Mouse (Mus musculus): Measurements from ENCODE around the gene Rapgef4.

Gene Rapgef4

GRCm38 (mm10) chr2:72117138-72118011 lies 136.3 kb downstream of the Rapgef4 start:
- WGBS: 52% methylated on average over 15 of the region's 15 CpGs

- WGBS: 74% methylated on average over 6 of the region's 6 CpGs
Observed at GRCm38 (mm10) chr2:72120211-72120610, 139.2 kb downstream of the Rapgef4 start.

DNA sequence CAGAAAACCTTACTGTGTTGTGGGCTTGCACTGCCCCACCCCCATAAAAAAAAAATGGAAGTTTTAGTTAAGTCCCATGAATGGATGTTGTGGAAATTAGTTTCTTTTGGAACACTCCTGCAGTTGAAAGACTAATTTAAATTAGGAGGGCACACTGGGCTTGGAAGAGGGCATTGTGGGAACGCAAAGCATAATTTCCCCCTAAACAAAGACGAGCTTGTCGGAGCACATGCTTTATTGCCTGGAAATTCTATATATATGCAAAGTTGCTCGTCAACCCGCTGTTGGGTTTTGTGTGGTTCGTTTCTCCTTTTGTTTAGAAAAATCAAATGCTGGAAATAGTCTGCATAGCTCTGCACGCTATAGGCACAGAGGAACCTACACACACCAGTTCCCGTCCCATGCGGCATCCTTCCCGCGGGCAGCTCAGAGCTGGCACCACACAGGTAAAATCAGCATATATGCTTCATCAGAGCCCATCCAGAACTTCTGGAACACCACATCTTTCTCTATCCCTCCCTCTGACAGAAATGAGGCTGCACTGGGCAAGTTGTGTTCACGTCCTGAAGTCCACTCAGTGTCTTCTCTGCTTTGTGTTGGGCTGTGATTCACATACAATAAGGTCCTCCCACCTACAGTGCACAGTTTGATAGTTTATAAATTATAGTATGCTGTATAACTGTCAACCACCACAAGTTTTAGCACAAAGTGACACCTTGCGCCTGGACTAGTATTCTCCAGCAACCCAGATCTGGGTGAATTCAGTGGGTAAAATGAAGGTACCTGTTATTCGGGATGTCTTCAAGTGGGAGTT lies 141.6 kb downstream of the Rapgef4 start:
- 66% methylated on average over 14 of the region's 14 CpGs for WGBS

- WGBS: 91% methylated on average over 5 of the region's 5 CpGs
Observed at GRCm38 (mm10) chr2:72123851-72124250, 142.8 kb downstream of the Rapgef4 start.

GRCm38 (mm10) chr2:72125786-72126185 lies 144.7 kb downstream of the Rapgef4 start:
- 64% methylated on average over 3 of the region's 3 CpGs for WGBS

DNA sequence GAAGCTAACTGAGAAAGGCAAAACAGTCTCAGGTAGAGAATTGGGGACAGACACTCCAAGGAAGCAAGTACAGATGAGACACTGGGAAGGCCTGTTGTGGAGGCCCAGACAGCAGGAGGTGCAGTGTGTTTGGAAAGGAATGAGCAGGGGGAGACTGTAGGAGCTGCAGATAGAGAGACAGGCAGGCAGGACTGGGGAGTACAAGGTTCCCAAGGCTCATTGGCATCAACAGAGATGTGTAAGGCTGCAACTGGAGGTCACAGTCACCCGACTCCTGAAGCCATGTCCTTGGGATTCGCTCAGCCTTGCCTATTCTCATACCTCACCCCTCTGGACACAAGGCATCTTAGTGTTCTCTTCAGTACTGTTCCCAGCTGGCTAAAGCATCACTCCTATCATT lies 145.4 kb downstream of the Rapgef4 start:
- 97% methylated on average over 2 of the region's 2 CpGs for WGBS

GRCm38 (mm10) chr2:72129612-72130311 lies 148.7 kb downstream of the Rapgef4 start:
- 78% methylated on average over 8 of the region's 8 CpGs for WGBS

DNA sequence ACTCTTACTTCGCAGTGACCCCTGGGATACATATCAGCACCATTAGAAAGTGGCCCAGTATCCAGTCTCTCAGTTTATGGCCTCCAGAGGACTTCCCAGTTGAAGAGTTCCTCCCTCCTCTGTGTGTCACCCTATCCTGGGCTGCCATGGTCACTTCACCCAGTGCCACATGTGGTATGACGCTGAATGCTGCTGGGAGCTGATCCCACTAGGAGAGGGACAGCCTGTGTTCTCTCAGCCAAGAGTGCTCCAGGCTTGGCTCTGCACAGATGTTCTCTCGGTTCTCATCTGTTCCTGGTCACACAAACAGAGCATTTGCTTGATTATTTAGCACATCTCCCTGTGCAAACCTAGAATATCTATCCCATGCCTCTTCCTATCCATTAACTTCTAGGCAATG lies 151.2 kb downstream of the Rapgef4 start:
- 89% methylated on average over 3 of the region's 3 CpGs for WGBS

GRCm38 (mm10) chr2:72136045-72136444 lies 155.0 kb downstream of the Rapgef4 start:
- WGBS: 51% methylated on average over 3 of the region's 3 CpGs

- 52% methylated on average over 9 of the region's 9 CpGs for WGBS
Observed at GRCm38 (mm10) chr2:72136486-72137264, 155.6 kb downstream of the Rapgef4 start.

DNA sequence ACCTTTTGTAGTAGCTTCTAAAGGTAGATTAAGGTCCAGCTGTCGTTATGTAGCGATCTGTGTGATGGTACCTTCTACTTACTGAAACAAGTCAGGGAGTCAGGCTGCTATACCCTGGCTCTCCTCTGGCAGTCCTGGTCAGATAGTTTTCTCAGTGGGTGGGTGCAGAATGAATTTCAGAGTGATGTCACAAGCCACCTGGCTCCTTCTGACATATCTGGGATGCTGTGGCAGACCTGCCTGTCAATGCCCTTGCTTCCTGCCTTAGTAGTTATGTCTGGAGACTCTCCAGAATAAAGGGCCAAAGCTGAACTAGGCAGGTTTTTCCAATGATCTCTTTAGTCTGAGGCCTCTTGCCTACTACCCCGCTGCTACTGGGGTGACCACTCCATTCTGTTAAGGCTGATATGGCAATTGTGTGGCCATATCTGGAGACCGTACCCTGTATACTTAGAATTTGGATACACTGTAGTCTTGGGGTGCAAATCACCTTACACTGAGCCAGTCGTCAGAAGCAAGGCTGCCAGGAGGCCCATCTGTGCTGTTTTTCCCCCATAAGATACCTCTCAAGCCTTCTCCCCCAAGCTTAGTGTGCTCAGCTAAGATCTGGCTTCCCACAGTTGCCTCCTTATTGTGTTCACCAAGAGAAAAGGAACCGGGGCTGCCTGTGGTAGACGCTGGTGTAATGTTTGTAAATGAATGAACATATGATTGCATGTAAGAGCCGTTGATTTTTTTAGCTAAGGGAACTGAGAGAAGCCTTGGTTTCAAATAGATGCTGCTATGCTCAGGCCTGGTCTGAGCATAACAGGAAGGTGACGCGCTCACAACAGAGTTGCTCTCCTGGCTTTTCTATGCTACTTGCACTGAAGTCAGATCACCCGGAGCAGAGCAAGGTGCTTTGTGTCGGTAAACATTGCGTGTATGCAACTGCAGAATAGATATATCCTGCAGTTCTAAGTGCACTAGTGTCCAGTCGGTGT lies 159.1 kb downstream of the Rapgef4 start:
- 72% methylated on average over 14 of the region's 14 CpGs for WGBS

GRCm38 (mm10) chr2:72141091-72141490 lies 160.1 kb downstream of the Rapgef4 start:
- 86% methylated on average over 8 of the region's 8 CpGs for WGBS

DNA sequence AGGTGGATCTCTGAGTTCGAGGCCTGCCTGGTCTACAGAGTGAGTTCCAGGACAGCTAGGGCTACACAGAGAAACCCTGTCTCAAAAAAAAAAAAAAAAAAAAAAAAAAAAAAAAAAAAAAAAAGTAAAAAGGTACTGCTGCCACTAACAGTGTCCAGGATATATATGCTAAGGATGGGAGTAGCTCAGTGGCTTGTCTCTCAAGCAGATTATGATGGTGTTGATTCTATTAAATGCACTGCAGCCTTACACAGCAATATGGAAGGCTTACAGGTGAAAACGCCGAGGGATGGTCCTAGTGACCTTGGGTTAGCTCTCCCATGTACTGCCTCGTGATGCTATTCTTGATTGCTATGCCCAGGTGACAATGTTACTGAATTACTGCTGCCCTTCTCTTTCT lies 160.7 kb downstream of the Rapgef4 start:
- over 99% methylated on average over 4 of the region's 4 CpGs for WGBS

- 84% methylated on average over 9 of the region's 9 CpGs for WGBS
Observed at GRCm38 (mm10) chr2:72143413-72143812, 162.4 kb downstream of the Rapgef4 start.

DNA sequence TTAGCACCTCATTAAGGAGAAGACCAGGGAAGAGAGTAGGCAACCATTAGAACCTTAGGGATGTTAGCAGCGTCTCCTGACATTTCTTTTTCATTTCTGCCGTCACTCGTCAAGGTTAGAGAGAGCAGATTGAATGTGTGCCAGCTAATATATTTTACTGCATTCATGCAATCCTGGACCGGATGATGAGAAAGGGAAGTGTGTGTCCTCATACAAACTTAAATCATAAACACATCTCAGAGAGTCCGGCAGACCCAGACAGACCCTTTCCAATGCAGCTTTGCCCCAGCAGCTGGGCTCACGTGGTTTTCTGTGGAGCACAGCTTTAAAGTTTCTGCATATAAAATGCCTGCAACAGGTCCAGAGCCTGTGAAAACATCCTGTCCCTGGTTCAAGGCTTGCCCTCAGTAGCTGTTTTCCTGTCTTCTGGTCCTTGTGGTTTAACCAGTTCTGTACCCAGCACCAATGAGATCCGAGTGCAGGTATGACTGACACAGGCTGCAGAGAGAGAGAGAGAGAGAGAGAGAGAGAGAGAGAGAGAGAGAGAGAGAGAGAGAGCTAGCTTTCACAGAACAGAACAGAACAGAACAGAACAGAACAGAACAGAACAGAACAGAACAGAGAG lies 163.6 kb downstream of the Rapgef4 start:
- WGBS: 75% methylated on average over 7 of the region's 7 CpGs

DNA sequence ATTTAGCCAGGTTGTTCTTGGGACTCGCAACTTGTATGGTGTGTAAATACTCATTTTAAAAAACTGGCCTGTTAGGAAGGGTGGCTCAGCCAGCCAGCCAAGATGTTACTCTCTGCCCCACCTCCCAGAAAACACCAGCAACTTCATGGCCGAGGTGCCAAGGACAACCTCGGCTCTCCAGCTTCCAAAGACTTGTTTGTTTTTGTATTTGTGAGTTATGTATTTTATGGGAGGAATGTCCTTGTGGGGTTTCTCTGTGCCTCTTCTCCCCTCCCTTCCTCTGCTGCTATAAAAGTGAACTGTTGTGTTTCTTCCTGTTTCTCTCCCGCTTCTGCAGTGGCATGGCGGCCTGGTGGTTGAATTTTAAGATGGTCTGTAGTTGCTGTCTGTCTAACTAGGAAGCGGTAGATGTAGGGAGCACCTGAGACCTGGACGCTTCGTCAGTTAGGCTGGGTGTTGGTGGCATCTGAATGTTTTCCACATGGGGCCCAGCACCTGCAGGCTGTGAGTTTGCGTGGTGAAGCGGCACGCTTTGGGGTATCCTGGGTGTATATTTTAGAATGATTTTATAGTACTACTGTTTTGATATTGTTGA lies 164.3 kb downstream of the Rapgef4 start:
- WGBS: 84% methylated on average over 11 of the region's 11 CpGs

DNA sequence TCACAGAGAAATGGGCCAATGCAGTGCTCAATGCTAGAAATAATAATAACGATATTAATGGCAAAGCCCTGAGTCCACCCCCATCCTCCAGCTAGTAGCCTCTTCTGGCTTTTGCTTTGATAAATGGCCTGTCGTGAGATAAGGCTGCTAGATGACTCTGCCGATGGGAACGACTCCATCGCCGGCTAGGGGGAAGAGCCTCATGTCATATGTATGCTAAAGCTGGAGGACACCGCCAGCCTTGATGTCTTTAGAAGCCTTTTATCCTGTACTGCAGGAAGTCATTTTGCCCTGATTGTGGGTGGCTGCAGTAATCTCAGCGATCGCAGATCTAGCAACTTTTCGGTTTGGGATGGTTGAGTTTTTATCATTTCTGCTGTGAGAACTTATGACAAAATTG lies 165.0 kb downstream of the Rapgef4 start:
- WGBS: 80% methylated on average over 10 of the region's 10 CpGs

- 83% methylated on average over 7 of the region's 7 CpGs for WGBS
Observed at GRCm38 (mm10) chr2:72147246-72147645, 166.2 kb downstream of the Rapgef4 start.

DNA sequence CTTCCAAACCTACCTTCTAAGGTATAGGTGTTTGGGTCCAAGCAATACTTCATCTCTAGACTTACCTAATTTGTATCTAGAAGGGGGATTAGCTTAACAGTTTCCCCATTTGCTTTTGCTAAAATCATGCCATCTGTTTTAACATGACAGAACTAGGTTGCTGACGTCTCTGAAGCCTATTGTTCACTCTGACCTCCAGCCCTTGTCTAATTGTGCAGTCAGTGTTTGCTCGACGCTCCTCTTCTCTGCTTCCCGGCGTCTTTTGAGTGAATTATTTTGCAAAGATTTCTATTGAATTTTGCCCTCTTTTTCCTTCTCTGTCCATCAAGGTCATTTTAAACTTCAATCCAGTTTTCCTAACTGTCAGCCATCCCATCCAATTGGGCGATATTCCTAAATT lies 166.7 kb downstream of the Rapgef4 start:
- 71% methylated on average over 6 of the region's 6 CpGs for WGBS

Data from cerebral cortex, adult 2 months (tissue).